Mouse (Mus musculus) liver, embryonic 12.5 days (tissue): ENCODE data around the gene Fuca1. TPM values are rescaled to one million over a fixed set of nuclear protein-coding genes. Genes with fewer than 3 reads are reported as not detected.

ENCODE experiments used
- ATAC-seq: fragments of 200-750 bp; cut with Nextera tagmentation; 2 replicates; pipeline ENCODE4 v1.8.0; 2017; ENCODE audit warnings: moderate number of reproducible peaks, mild to moderate bottlenecking, moderate library complexity
- H3K27ac ChIP-seq: fragments of 300-500 bp; sonication (generic); 2 replicates; pipeline ENCODE4 v1.5.1; 2016; ENCODE audit warnings: mild to moderate bottlenecking
- H3K27me3 ChIP-seq: fragments of 300-500 bp; sonication (generic); replicated peaks from 2 replicates; pipeline ENCODE4 v1.6.1; 2016; ENCODE audit warnings: mild to moderate bottlenecking, moderate library complexity
- H3K36me3 ChIP-seq: fragments of 300-500 bp; sonication (generic); 2 replicates; pipeline ENCODE4 v1.6.1; 2016; ENCODE audit warnings: mild to moderate bottlenecking, moderate library complexity
- H3K4me1 ChIP-seq: fragments of 300-500 bp; sonication (generic); 2 replicates; pipeline ENCODE4 v1.6.1; 2016
- H3K4me2 ChIP-seq: fragments of 300-500 bp; sonication (generic); 2 replicates; pipeline ENCODE4 v1.6.1; 2016; ENCODE audit warnings: mild to moderate bottlenecking, moderate library complexity
- H3K4me3 ChIP-seq: fragments of 300-500 bp; sonication (generic); 2 replicates; pipeline ENCODE4 v1.5.1; 2016; ENCODE audit warnings: mild to moderate bottlenecking, moderate library complexity
- H3K9ac ChIP-seq: fragments of 300-500 bp; sonication (generic); 2 replicates; pipeline ENCODE4 v1.6.1; 2016; ENCODE audit warnings: mild to moderate bottlenecking, moderate library complexity
- H3K9me3 ChIP-seq: fragments of 300-500 bp; sonication (generic); replicated peaks from 2 replicates; pipeline ENCODE4 v1.6.1; 2016; ENCODE audit warnings: mild to moderate bottlenecking, moderate library complexity
- whole genome bisulfite sequencing: fragments of 180-500 bp; shearing (Covaris S2); methylation state at CpG from one replicate; pipeline ENCODE4 v1.1.7; 2016; ENCODE audit not compliant: insufficient replicate concordance; 5-methylcytosine and 5-hydroxymethylcytosine counted together
- polyA plus RNA-seq: library from polyadenylated mRNA; unstranded; fragments of >200 nt; fragmentation: Nextera tagmentation; extraction: Ambion mirVana; gene quantifications from 2 replicates; pipeline ENCODE4 v1.2.1, GENCODE M21; 2016

The Fuca1 gene
- polyA plus RNA-seq, 1 experiment from 2014 or later: 22.2 TPM

GRCm38 (mm10) chr4:135880018-135880417 is 40.5 kb upstream of the Fuca1 start:
- 86% methylated on average over 6 of the region's 6 CpGs for WGBS
- Histone ChIP-seq H3K9me3 (no peaks in the 10 kb centered on the region), H3K4me3 (no peak overlapping the region), H3K27ac (no peak overlapping the region), H3K27me3 (0 out of 2 replicates have a peak, but pooled peaks cover 3% of the 10 kb centered on the region), H3K4me2 (no peak overlapping the region), H3K9ac (no peak overlapping the region), H3K4me1 (peaks cover 36% of the 10 kb centered on the region), H3K36me3 (no peaks in the 10 kb centered on the region)
- no peak for ATAC-seq

DNA sequence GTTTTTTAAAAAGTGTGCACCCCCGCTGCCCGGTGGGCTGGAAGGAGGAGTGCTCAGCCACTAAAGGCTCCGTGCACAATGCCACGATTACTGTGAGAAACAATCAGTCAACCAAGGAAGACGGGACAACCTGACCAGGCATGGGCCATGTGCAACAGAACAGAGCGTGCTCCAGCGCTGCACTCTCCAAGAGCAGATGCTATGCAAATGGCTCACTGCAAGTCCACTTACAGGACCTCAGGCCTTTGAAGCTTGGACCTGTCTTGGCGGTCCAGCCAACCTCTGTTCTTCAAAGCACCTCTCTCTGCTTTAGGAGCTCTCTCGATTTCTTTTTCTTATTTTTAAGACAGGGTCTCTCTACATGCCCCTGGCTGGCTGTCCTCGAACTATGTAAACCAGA is 40.0 kb upstream of the Fuca1 start:
- Histone ChIP-seq H3K4me1 (peaks cover 30% of the 10 kb centered on the region), H3K4me3 (no peak overlapping the region), H3K4me2 (no peak overlapping the region), H3K27me3 (0 out of 2 replicates have a peak, but pooled peaks cover 3% of the 10 kb centered on the region), H3K27ac (no peak overlapping the region), H3K9ac (no peak overlapping the region), H3K36me3 (no peaks in the 10 kb centered on the region), H3K9me3 (no peaks in the 10 kb centered on the region)
- 74% methylated on average over 10 of the region's 10 CpGs for WGBS
- ATAC-seq: no peak

DNA sequence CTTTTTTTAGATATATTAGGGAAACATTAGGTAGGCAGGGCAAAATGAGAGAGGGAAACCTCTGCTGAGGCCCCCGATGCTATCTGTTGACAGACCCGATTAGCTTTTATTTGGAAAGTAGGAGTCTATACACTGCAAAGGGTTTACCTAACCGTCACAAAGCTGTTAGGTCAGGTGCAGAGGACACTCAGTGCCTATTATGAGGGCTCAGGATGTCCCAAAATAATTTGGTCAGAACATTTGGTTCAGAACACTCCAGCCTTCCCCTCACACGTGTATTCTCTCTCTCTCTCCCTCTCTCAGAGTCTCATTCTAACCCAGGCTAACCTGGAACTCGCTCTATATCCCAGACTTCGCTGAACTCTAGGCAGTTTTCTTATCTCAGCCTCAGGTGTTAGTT is 38.5 kb upstream of the Fuca1 start:
- Histone ChIP-seq H3K4me2 (no peak overlapping the region), H3K27ac (no peak overlapping the region), H3K4me3 (no peak overlapping the region), H3K9me3 (no peaks in the 10 kb centered on the region), H3K36me3 (no peaks in the 10 kb centered on the region), H3K27me3 (0 out of 2 replicates have a peak, but pooled peaks cover 3% of the 10 kb centered on the region), H3K4me1 (peaks cover 16% of the 10 kb centered on the region), H3K9ac (no peak overlapping the region)
- no peak for ATAC-seq
- 63% methylated on average over 6 of the region's 6 CpGs for WGBS

DNA sequence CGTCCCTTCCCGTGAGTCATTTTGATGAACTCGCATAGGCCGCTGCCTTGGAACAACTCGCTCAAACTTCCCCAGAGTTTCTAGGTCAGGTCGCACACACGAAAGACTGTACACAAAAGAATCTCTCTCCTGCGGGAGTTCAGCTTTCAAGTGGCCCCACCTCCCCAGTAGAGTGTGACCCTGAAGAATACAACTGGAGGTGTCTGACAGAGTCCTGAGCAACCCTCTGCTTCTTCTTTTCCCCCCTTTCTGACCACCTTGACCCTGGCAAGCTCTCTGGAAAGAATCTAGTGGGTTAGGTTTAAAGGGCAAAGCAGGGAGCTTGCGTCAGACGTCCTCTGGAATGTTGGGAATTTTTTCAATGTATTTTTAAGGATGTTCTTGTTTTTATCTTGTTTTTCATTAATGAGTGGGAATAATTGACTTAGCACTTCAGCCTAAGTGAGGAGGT is 37.1 kb upstream of the Fuca1 start:
- H3K4me2 ChIP-seq: no peak overlapping the region
- 0 out of 2 replicates have a peak, but pooled peaks cover 3% of the 10 kb centered on the region for H3K27me3 ChIP-seq
- no peak overlapping the region for H3K27ac ChIP-seq
- H3K9me3 ChIP-seq: no peaks in the 10 kb centered on the region
- no peak overlapping the region for H3K9ac ChIP-seq
- H3K36me3 ChIP-seq: no peaks in the 10 kb centered on the region
- H3K4me1 ChIP-seq: peaks cover 19% of the 10 kb centered on the region
- H3K4me3 ChIP-seq: no peak overlapping the region
- WGBS: 58% methylated on average over 10 of the region's 10 CpGs
- no peak for ATAC-seq

GRCm38 (mm10) chr4:135883881-135884516 is 36.5 kb upstream of the Fuca1 start:
- Histone ChIP-seq H3K27me3 (0 out of 2 replicates have a peak, but pooled peaks cover 3% of the 10 kb centered on the region), H3K9me3 (no peaks in the 10 kb centered on the region), H3K36me3 (no peaks in the 10 kb centered on the region), H3K4me1 (peaks cover 25% of the 10 kb centered on the region), H3K4me2 (no peak overlapping the region), H3K4me3 (no peak overlapping the region), H3K9ac (no peak overlapping the region), H3K27ac (no peak overlapping the region)
- WGBS: 43% methylated on average over 7 of the region's 7 CpGs
- ATAC-seq: no peak

GRCm38 (mm10) chr4:135884531-135884930 is 36.0 kb upstream of the Fuca1 start:
- no peak for ATAC-seq
- Histone ChIP-seq H3K36me3 (no peaks in the 10 kb centered on the region), H3K9me3 (no peaks in the 10 kb centered on the region), H3K4me2 (no peak overlapping the region), H3K4me1 (peaks cover 26% of the 10 kb centered on the region), H3K4me3 (no peak overlapping the region), H3K27me3 (0 out of 2 replicates have a peak, but pooled peaks cover 3% of the 10 kb centered on the region), H3K9ac (no peak overlapping the region), H3K27ac (no peak overlapping the region)
- 71% methylated on average over 6 of the region's 6 CpGs for WGBS

GRCm38 (mm10) chr4:135885676-135886075 is 34.9 kb upstream of the Fuca1 start:
- no peaks in the 10 kb centered on the region for H3K9me3 ChIP-seq
- H3K36me3 ChIP-seq: no peaks in the 10 kb centered on the region
- H3K4me3 ChIP-seq: no peak overlapping the region
- no peak overlapping the region for H3K4me2 ChIP-seq
- no peak overlapping the region for H3K9ac ChIP-seq
- H3K27me3 ChIP-seq: no peaks in the 10 kb centered on the region
- no peak overlapping the region for H3K27ac ChIP-seq
- no peak for ATAC-seq
- WGBS: 80% methylated on average over 12 of the region's 12 CpGs
- peaks cover 26% of the 10 kb centered on the region for H3K4me1 ChIP-seq

DNA sequence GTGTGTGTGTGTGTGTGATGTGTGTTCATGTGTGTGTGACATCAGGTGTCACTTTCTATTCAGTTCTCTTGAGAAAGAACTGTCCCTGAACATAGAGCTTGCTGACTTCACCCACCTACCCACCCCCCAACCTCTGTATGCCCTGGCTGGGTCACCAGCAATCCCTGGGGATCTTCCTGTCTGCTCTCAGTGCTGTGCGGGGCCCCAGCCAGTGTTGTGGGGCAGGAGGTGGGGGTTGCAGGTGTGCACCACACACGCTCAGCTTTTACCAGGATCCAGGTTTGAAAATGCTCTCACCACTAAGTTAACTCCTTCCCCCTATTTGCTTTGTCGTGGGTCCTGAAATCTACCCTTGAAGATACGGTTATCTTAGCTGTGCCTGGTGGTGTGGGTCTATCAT is 34.4 kb upstream of the Fuca1 start:
- Histone ChIP-seq H3K4me1 (peaks cover 26% of the 10 kb centered on the region), H3K27me3 (no peaks in the 10 kb centered on the region), H3K9me3 (no peaks in the 10 kb centered on the region), H3K27ac (no peak overlapping the region), H3K4me2 (no peak overlapping the region), H3K36me3 (no peaks in the 10 kb centered on the region), H3K9ac (no peak overlapping the region), H3K4me3 (no peak overlapping the region)
- no peak for ATAC-seq
- WGBS: 65% methylated on average over 4 of the region's 4 CpGs

GRCm38 (mm10) chr4:135888448-135889057 is 32.0 kb upstream of the Fuca1 start:
- Histone ChIP-seq H3K9ac (0 out of 2 replicates have a peak overlapping the region, but pooled peaks have one; percentile 7), H3K4me3 (no peak overlapping the region), H3K27ac (no peak overlapping the region), H3K4me2 (no peak overlapping the region), H3K9me3 (no peaks in the 10 kb centered on the region), H3K4me1 (peaks cover 36% of the 10 kb centered on the region), H3K36me3 (no peaks in the 10 kb centered on the region), H3K27me3 (no peaks in the 10 kb centered on the region)
- no peak for ATAC-seq
- 75% methylated on average over 24 of the region's 24 CpGs for WGBS

- no peaks in the 10 kb centered on the region for H3K9me3 ChIP-seq
- no peak overlapping the region for H3K9ac ChIP-seq
- WGBS: 71% methylated on average over 7 of the region's 7 CpGs
- H3K4me2 ChIP-seq: no peak overlapping the region
- H3K4me3 ChIP-seq: no peak overlapping the region
- H3K27ac ChIP-seq: no peak overlapping the region
- H3K36me3 ChIP-seq: no peaks in the 10 kb centered on the region
- H3K4me1 ChIP-seq: peaks cover 28% of the 10 kb centered on the region
- no peak for ATAC-seq
- H3K27me3 ChIP-seq: no peaks in the 10 kb centered on the region
Observed at GRCm38 (mm10) chr4:135889146-135889883, 31.2 kb upstream of the Fuca1 start.

GRCm38 (mm10) chr4:135889884-135890283 is 30.7 kb upstream of the Fuca1 start:
- WGBS: 2% methylated on average over 4 of the region's 4 CpGs
- Histone ChIP-seq H3K4me2 (no peak overlapping the region), H3K4me3 (no peak overlapping the region), H3K9me3 (no peaks in the 10 kb centered on the region), H3K9ac (no peak overlapping the region), H3K27ac (no peak overlapping the region), H3K27me3 (no peaks in the 10 kb centered on the region), H3K36me3 (no peaks in the 10 kb centered on the region), H3K4me1 (peaks cover 30% of the 10 kb centered on the region)
- 0 out of 2 replicates have a peak, but pooled peaks have one; percentile 67 for ATAC-seq

GRCm38 (mm10) chr4:135891539-135891938 is 29.0 kb upstream of the Fuca1 start:
- Histone ChIP-seq H3K9ac (no peak overlapping the region), H3K4me1 (peaks cover 46% of the 10 kb centered on the region), H3K27ac (no peak overlapping the region), H3K4me3 (no peak overlapping the region), H3K27me3 (no peaks in the 10 kb centered on the region), H3K36me3 (no peaks in the 10 kb centered on the region), H3K4me2 (no peak overlapping the region), H3K9me3 (no peaks in the 10 kb centered on the region)
- 73% methylated on average over 2 of the region's 2 CpGs for WGBS
- no peak for ATAC-seq
